Mouse (Mus musculus) embryonic facial prominence, embryonic 10.5 days (tissue): Measurements from ENCODE around the gene Gm49388. TPM values are rescaled to one million over a fixed set of nuclear protein-coding genes. Genes with fewer than 3 reads are reported as not detected.
A peak's percentile ranks its signal among the peaks of the same experiment; 100 is the strongest.

Experiments used
- DNase-seq: peaks from one replicate; pipeline ENCODE4 v3.0.0-alpha.2; 2017; ENCODE audit warnings: low spot score
- H3K27ac ChIP-seq: fragments of 300-500 bp; sonication (generic); replicated peaks from 2 replicates; pipeline ENCODE4 v1.5.1; 2016; ENCODE audit warnings: mild to moderate bottlenecking
- H3K27me3 ChIP-seq: fragments of 300-500 bp; sonication (generic); replicated peaks from 2 replicates; pipeline ENCODE4 v1.6.1; 2016; ENCODE audit warnings: low read depth, mild to moderate bottlenecking; ENCODE audit not compliant: poor library complexity, severe bottlenecking
- H3K36me3 ChIP-seq: fragments of 300-500 bp; sonication (generic); replicated peaks from 2 replicates; pipeline ENCODE4 v1.6.1; 2016; ENCODE audit warnings: mild to moderate bottlenecking, moderate library complexity
- H3K4me1 ChIP-seq: fragments of 300-500 bp; sonication (generic); 2 replicates; pipeline ENCODE4 v1.6.1; 2016
- H3K4me3 ChIP-seq: fragments of 300-500 bp; sonication (generic); 2 replicates; pipeline ENCODE4 v1.5.1; 2016; ENCODE audit warnings: mild to moderate bottlenecking, moderate library complexity
- H3K9me3 ChIP-seq: fragments of 300-500 bp; sonication (generic); 2 replicates; pipeline ENCODE4 v1.6.1; 2016; ENCODE audit warnings: mild to moderate bottlenecking
- WGBS: fragments of 180-500 bp; shearing (Covaris S2); methylation state at CpG from one replicate; pipeline ENCODE4 v1.1.7; 2016; 5-methylcytosine and 5-hydroxymethylcytosine counted together
- polyA plus RNA-seq: library from polyadenylated mRNA; unstranded; fragments of >200 nt; fragmentation: Nextera tagmentation; extraction: Ambion mirVana; gene quantifications from 2 replicates; pipeline ENCODE4 v1.2.1, GENCODE M21; 2016

Gm49388 gene
- not detected in 2 replicates for polyA plus RNA-seq

DNA sequence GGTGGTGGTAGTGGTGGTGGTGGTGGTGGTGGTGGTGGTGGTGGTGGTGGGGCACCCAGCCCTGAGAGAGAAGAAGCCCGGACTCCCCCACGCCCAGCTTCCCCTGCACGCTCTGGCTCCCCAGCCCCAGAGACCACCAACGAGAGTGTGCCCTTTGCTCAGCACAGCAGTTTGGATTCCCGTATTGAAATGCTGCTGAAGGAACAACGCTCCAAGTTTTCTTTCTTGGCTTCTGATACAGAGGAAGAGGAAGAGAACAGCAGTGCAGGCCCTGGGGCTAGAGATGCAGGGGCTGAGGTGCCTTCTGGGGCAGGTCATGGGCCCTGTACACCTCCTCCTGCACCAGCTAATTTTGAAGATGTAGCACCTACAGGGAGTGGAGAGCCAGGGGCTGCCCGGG lies at the start of gene Gm49388:
Gene Gm49388, plus strand, starts transcription at position 301 of the 400 bp plus-strand sequence.
- DNase-seq: no peak
- Histone ChIP-seq H3K27me3 (no peaks in the 10 kb centered on the region), H3K36me3 (peaks cover 100% of the 10 kb centered on the region), H3K9me3 (no peaks in the 10 kb centered on the region), H3K4me1 (no peaks in the 10 kb centered on the region), H3K4me3 (no peak within 1 kb of the TSS), H3K27ac (no peak within 1 kb of the TSS)
- WGBS: 95% methylated on average over 7 of the region's 7 CpGs

DNA sequence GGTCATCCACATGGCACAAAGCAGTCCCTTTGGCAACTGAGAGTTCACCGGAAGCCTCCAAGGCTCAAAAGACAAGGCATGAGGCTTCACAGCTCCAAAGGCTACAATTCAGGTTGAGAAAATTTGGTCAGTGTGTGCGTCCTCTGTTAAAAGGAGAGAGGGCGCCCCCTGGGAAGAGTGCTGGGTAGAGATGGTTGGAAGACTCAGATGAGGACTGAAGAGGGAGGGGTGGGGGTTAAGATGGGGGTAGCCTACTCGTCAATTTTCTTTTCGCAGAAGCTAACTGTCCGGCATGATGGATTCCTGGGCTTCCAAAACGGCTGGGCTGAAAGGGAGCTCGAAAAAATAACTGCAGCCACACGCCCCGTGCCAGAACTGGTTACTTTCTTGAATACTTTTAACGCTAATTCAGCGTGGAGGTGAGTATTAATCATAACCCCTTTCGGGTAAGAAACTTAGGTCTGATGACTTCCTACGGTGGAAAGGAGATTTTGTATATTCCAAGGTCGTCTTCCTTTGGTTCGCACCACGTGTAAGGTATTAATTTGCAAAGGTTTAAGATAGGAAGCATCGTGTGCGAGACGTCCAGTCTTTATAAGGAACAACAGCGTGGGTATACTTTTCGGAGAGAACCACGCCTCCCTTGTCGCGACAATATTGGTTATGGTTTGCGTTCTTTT lies 40.9 kb upstream of the Gm49388 start, which contains the start of gene Fbxl19:
Gene Fbxl19, plus strand, starts transcription at position 178 of the 680 bp plus-strand sequence.
- H3K4me3 ChIP-seq: peak within 1 kb of the TSS; percentile 96
- H3K36me3 ChIP-seq: peaks cover 21% of the 10 kb centered on the region
- peak; percentile 82 for DNase-seq
- peak within 1 kb of the TSS; percentile 98 for H3K27ac ChIP-seq
- H3K27me3 ChIP-seq: no peaks in the 10 kb centered on the region
- H3K9me3 ChIP-seq: no peaks in the 10 kb centered on the region
- WGBS: 1% methylated on average over 26 of the region's 26 CpGs
- peaks cover 29% of the 10 kb centered on the region for H3K4me1 ChIP-seq

DNA sequence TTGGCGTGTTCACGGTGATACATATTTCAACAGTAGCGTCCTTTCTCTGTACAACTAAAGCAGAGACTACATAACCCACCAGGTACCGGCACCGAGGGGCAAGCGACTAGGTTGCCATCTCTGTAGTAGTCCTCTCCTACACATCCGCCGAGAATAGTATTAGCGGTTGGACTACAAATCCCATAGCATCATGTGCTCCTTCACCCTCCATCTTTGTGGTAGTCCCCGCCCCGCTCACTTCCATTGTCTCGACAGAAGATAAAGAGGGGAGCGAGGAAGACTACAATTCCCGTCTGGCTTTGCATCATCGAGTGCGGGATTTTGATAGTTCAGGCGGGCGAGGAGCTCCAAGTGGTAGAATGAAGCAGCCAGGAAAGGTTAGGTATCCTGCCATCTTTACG lies 40.2 kb upstream of the Gm49388 start:
- peak overlapping the region; percentile 98 for H3K27ac ChIP-seq
- no peaks in the 10 kb centered on the region for H3K9me3 ChIP-seq
- no peaks in the 10 kb centered on the region for H3K27me3 ChIP-seq
- H3K4me1 ChIP-seq: peaks cover 29% of the 10 kb centered on the region
- peak overlapping the region; percentile 96 for H3K4me3 ChIP-seq
- under 1% methylated on average over 19 of the region's 19 CpGs for WGBS
- peaks cover 28% of the 10 kb centered on the region for H3K36me3 ChIP-seq
- peak; percentile 93 for DNase-seq

DNA sequence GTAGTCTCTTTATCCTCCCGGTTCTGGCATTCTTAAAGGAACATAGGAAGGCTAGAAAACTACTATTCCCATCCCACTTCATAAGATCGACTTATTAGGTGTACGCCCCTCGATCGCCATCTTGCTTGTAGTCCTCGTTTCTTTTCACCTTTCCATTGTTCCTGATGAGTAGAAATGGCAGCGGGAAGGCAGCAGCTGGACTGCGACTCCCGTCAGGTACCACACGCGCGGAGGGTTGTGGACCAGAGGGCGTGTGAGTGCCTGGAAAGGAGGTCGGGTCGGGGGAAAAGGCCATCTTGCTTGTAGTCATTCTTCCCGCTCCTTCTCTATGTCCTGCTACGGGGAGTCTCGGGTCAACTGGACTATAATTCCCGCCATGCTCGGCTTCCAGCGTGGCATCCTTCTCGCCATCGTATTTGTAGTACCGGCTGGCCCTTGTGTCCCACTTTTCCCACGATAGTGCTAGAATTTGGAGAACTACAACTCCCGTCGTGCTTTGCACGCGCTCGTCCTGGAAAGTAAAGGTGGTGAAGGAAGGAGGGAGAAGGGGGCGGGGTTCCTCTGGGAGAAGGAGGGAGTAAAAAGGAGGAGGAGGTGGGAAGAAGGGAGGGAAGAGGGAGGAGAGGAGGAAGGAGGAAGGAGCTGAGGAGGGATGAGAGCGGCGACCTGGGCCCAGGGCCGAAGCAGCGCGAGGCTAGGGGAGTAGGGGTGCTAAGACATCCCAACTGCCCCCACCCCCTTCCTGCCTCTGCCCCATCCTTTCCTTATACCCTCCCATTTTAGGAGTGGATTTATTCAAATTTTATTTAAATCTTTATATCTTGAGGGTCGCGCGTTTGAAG lies 39.5 kb upstream of the Gm49388 start:
- H3K4me3 ChIP-seq: peak overlapping the region; percentile 96
- H3K27ac ChIP-seq: peak overlapping the region; percentile 98
- H3K27me3 ChIP-seq: no peaks in the 10 kb centered on the region
- peaks cover 34% of the 10 kb centered on the region for H3K36me3 ChIP-seq
- DNase-seq: peak; percentile 95
- under 1% methylated on average over 39 of the region's 39 CpGs for WGBS
- H3K9me3 ChIP-seq: no peaks in the 10 kb centered on the region
- peaks cover 29% of the 10 kb centered on the region for H3K4me1 ChIP-seq

DNA sequence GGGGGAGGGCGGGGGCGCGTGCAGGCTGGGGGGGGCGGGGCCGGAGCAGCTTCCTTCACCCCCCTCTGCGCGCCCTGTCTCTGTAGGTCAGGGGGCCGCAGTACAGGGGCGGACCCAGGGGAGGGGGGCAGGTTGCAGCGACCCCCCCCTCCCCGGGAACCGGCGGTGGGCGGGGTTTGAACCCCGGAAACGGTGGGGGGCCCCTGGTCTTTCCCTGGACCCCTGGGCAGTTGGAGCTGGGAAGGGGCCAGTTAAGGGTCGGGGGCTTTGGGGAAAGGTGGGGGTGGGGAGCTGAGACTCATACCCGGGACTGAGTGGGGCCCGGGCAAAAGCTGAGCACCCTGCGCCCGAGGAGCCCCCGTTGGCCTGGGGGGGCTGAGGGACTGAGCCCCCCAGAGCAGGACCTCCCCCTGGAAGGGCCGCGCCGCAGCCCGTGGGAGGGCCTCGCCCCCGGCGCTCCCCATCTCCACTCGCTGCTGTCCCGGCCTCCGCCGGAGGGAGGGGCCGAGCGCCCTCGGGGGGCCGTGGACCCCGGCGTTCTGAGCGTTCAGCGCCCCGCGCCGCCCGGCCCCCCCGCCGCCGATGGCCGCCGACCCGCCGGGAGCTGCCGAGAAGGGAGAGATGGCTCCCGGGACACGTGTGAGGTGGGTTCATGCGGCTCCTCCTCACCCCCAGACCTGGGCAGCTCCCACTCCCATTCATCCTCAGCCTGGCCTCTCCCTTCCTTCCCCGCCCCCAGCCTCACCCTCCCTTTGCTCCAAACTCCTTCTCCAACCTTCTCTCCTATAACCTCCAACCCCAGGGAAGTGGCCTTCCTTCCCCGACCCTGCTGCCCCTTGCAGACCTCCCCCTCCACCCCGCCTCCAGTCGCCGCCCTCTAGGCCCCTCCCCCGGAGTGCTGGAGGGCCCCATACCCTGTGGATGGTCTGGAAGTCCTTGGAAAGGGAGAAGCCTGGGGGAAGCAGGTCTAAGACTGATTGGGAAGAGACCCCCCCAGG lies 38.6 kb upstream of the Gm49388 start:
- under 1% methylated on average over 62 of the region's 62 CpGs for WGBS
- Histone ChIP-seq H3K27me3 (no peaks in the 10 kb centered on the region), H3K36me3 (peaks cover 44% of the 10 kb centered on the region), H3K4me1 (peaks cover 30% of the 10 kb centered on the region), H3K9me3 (no peaks in the 10 kb centered on the region), H3K27ac (peak overlapping the region; percentile 98), H3K4me3 (peak overlapping the region; percentile 96)
- DNase-seq: peak; percentile 86

DNA sequence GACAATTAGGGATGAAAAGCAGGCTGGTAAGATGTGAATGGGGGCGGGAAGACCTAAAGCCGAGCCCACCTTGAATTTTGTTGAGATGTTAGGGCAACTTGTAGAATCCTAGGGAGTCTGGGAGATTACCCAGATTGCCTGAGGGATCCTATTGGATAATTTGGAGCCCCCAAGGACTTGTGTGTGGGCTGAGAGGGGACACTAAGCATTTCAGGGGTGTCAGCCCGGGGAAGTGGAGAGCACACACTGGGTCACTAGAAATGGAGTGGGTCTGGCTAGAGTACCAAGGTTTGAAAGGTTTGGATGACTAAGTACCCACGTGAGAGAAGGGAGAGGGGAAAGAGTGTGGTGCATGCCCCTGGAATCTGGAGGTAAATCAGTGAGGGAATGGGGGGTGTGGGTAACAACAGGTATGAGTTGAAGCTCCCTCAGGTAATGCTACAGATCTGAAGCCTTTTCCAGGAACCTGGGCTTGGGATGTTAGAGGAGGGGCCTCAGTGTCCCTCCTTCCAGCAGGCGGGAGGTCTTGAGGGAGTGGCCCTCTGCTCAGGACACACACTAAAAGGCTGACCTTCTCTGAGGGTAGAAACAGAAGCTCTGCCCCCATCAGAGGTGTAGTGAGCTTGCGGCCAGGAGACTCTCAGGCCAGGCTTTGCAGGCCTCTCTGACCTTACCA lies 37.7 kb upstream of the Gm49388 start:
- DNase-seq: no peak
- 33% methylated on average over 6 of the region's 6 CpGs for WGBS
- Histone ChIP-seq H3K4me3 (peak overlapping the region; percentile 96), H3K4me1 (peaks cover 34% of the 10 kb centered on the region), H3K27me3 (no peaks in the 10 kb centered on the region), H3K27ac (peak overlapping the region; percentile 98), H3K36me3 (peaks cover 53% of the 10 kb centered on the region), H3K9me3 (no peaks in the 10 kb centered on the region)

DNA sequence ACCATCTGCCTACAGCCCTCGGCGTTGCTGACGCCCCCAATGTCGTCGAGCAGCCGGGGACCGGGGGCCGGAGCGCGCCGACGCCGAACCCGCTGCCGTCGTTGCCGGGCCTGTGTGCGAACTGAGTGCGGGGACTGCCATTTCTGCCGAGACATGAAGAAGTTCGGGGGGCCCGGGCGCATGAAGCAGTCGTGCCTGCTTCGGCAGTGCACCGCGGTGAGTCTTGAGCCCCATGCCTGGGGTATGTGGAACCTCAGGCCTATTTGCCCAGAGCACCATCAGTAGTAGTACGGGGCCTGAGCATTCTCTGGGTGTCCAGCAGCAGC lies 37.2 kb upstream of the Gm49388 start:
- Histone ChIP-seq H3K27me3 (no peaks in the 10 kb centered on the region), H3K4me1 (peaks cover 39% of the 10 kb centered on the region), H3K4me3 (peak overlapping the region; percentile 96), H3K9me3 (no peaks in the 10 kb centered on the region), H3K36me3 (peaks cover 58% of the 10 kb centered on the region), H3K27ac (peak overlapping the region; percentile 98)
- 92% methylated on average over 28 of the region's 28 CpGs for WGBS
- no peak for DNase-seq

DNA sequence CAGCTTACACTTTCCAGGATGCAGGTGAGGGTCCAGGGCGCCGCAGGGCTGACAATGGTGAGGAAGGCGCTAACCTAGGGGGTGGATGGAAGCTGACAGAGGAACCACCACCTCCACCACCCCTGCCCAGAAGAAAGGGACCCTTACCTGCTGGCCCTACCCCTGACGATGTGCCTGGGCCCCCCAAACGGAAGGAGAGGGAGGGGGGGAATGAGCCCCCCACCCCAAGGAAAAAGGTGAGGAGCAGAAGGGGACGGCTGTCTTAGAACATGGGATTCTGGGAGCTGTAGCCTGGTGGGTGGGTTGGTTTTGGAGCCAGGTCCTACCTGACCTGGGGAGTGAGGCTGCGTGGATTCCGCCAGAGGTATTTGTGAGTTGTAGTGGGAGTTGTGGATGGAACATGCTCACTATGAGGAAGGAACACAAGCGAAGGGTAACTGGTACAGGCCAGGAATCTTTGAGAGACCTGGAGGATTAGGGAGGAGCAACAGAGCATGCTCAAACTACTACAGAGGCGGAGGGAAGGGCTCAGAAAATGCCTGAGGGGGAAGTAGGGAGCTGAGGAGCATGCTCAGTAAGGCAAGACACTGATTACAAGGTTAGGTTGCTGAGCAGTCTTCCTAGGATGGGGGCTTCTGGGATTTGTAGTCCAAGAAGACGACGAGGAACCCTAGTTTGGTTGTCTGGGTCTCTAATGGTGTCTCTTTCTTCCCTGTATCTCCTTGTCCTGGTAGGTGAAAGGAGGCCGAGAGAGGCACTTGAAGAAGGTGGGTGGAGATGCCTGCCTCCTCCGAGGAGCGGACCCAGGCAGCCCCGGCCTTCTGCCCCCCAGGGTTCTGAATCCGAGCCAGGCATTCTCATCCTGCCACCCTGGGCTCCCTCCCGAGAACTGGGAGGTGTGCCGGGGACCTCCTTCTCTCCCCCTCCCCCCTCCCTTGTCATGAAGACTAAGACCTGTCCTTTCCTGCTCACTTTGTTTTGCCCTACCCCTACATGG lies 35.0 kb upstream of the Gm49388 start:
- DNase-seq: no peak
- H3K27me3 ChIP-seq: no peaks in the 10 kb centered on the region
- 89% methylated on average over 19 of the region's 19 CpGs for WGBS
- H3K36me3 ChIP-seq: peaks cover 80% of the 10 kb centered on the region
- no peak overlapping the region for H3K4me3 ChIP-seq
- peaks cover 32% of the 10 kb centered on the region for H3K4me1 ChIP-seq
- no peaks in the 10 kb centered on the region for H3K9me3 ChIP-seq
- no peak overlapping the region for H3K27ac ChIP-seq

DNA sequence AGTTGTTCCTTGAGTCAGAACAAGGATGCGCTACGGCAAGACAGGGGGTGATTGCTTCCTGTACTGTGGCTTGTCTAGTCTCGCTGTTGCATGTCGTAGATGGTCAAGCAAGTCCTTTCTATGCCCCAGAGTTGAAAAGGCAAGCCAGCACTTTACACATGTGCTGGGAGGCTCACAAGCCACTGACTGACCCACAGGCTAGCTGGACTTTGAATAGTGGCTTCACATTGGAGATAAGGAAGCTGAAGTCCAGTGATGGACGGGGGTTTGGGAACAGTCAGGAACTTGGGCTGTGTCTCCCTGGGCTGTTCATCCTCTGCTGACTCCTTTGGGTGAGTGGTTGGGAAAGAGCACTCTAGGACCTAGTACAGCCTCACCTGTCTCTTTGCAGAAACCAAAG lies 33.8 kb upstream of the Gm49388 start:
- WGBS: 94% methylated on average over 5 of the region's 5 CpGs
- Histone ChIP-seq H3K27ac (no peak overlapping the region), H3K36me3 (peaks cover 92% of the 10 kb centered on the region), H3K4me1 (peaks cover 42% of the 10 kb centered on the region), H3K9me3 (no peaks in the 10 kb centered on the region), H3K4me3 (no peak overlapping the region), H3K27me3 (no peaks in the 10 kb centered on the region)
- no peak for DNase-seq

DNA sequence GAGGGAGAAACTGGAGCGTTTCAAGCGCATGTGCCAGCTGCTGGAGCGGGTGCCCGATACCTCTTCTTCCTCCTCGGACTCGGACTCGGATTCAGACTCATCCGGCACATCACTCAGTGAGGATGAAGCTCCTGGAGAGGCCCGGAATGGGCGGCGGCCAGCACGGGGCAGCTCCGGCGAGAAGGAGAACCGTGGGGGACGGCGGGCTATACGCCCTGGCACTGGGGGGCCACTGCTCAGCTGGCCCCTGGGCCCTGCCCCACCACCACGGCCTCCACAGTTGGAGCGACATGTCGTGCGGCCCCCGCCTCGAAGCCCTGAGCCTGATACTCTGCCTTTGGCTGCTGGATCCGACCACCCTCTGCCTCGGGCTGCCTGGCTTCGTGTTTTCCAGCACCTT lies 33.3 kb upstream of the Gm49388 start:
- Histone ChIP-seq H3K4me1 (peaks cover 43% of the 10 kb centered on the region), H3K36me3 (peaks cover 96% of the 10 kb centered on the region), H3K27me3 (no peaks in the 10 kb centered on the region), H3K27ac (no peak overlapping the region), H3K9me3 (no peaks in the 10 kb centered on the region), H3K4me3 (0 out of 2 replicates have a peak overlapping the region, but pooled peaks have one; percentile 16)
- WGBS: 92% methylated on average over 27 of the region's 27 CpGs
- DNase-seq: no peak

DNA sequence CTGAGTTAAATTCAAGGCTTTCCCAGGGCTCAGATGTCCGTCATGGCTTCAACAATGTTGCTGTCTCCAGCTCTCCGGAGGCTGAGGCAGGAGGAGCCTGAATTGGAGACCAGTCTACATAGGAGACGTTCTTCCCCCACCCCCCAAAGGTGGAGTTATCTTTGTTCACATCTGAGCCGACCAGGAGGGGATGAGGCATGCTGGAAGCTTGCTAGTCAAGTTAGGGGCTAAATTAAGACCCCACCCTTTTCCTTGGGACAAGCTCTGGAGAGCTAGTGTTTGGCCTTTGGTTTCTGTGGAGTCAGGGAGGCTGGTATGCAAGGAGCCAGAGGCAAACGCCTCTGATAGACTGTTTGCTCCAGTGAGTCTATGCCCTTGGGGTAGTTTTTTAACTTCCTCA lies 32.2 kb upstream of the Gm49388 start:
- no peak for DNase-seq
- Histone ChIP-seq H3K9me3 (no peaks in the 10 kb centered on the region), H3K4me3 (no peak overlapping the region), H3K36me3 (peaks cover 100% of the 10 kb centered on the region), H3K27ac (no peak overlapping the region), H3K4me1 (peaks cover 33% of the 10 kb centered on the region), H3K27me3 (no peaks in the 10 kb centered on the region)
- WGBS: 75% methylated on average over 5 of the region's 5 CpGs
